Mouse (Mus musculus): ENCODE results near the gene Igfbp3. TPM values are rescaled to one million over a fixed set of nuclear protein-coding genes. Genes with fewer than 3 reads are reported as not detected.

Igfbp3 gene
- not detected for polyA plus RNA-seq (2017; shearing (Covaris generic))

GRCm38 (mm10) chr11:7213501-7214341, at the start of gene Igfbp3:
Gene Igfbp3, minus strand, starts transcription at chr11:7213923.

GRCm38 (mm10) chr11:7197491-7197941, 16.2 kb downstream of the Igfbp3 start, which contains the start of gene Igfbp1:
Gene Igfbp1, plus strand, starts transcription at chr11:7197782.

DNA sequence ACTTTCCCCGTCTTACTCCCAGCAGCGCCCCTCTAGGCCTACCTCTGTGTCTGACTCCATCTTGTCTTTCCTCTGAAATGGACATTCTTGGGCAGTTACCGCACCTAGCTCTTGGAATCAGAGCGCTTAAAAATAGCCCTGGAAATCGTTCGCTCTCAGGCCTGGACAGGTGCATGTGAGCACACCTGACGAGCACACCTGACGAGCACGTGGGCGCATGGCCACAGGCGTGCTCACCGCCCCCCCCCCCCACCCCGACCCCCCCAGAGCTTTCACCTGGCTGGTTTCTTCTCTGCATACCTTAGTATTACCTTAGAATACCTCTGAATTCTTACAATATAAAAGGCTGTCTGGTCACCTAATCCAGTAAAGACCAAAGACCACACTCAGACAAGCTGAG, 25.3 kb downstream of the Igfbp3 start, which contains the start of gene Gm11985:
TSS of gene Gm11985 (minus strand) at position 101 of the 400 bp plus-strand sequence.

Other genes with a start within 250 kb of the Igfbp3 start
- gene Adcy1, start 150.4 kb downstream of the Igfbp3 start, polyA plus RNA-seq (2017; shearing (Covaris generic)) = 0.57 TPM
- not detected for gene Gm11985, start 25.4 kb downstream of the Igfbp3 start, polyA plus RNA-seq (2017; shearing (Covaris generic))
- not detected for gene Igfbp1, start 16.1 kb downstream of the Igfbp3 start, polyA plus RNA-seq (2017; shearing (Covaris generic))

All from CD4-positive, CD25-positive, alpha-beta regulatory T cell, adult 9 weeks (primary cell).